Mouse (Mus musculus) stomach, embryonic 14.5 days (tissue): ENCODE data around the gene Pidd1. TPM values are rescaled to one million over a fixed set of nuclear protein-coding genes. Genes with fewer than 3 reads are reported as not detected.

Source experiments
- ATAC-seq: fragments of 200-750 bp; cut with Nextera tagmentation; 2 replicates; pipeline ENCODE4 v1.8.0; 2017; ENCODE audit warnings: low read depth, moderate TSS enrichment; ENCODE audit not compliant: insufficient number of reproducible peaks, insufficient read depth, low FRiP score
- H3K27ac ChIP-seq: fragments of 300-500 bp; sonication (generic); 2 replicates; pipeline ENCODE4 v1.5.1; 2014; ENCODE audit warnings: mild to moderate bottlenecking, low read length, moderate library complexity, mixed read lengths
- H3K27me3 ChIP-seq: fragments of 300-500 bp; sonication (generic); 2 replicates; pipeline ENCODE4 v1.6.1; 2014; ENCODE audit warnings: low read length, control low read depth, mixed read lengths; ENCODE audit not compliant: control insufficient read depth, insufficient read depth
- H3K36me3 ChIP-seq: fragments of 300-500 bp; sonication (generic); 2 replicates; pipeline ENCODE4 v1.6.1; 2014; ENCODE audit warnings: mild to moderate bottlenecking, control low read depth, low read length, moderate library complexity, mixed read lengths; ENCODE audit not compliant: control insufficient read depth, insufficient read depth
- H3K4me1 ChIP-seq: fragments of 300-500 bp; sonication (generic); 2 replicates; pipeline ENCODE4 v1.6.1; 2014; ENCODE audit warnings: low read length, control low read depth, mixed read lengths; ENCODE audit not compliant: control insufficient read depth, insufficient read depth
- H3K4me2 ChIP-seq: fragments of 300-500 bp; sonication (generic); replicated peaks from 2 replicates; pipeline ENCODE4 v1.6.1; 2014; ENCODE audit warnings: low read depth, low read length, control low read depth
- H3K4me3 ChIP-seq: fragments of 300-500 bp; sonication (generic); 2 replicates; pipeline ENCODE4 v1.5.1; 2014; ENCODE audit warnings: low read depth, low read length, control low read depth
- H3K9ac ChIP-seq: fragments of 300-500 bp; sonication (generic); replicated peaks from 2 replicates; pipeline ENCODE4 v1.6.1; 2014; ENCODE audit warnings: low read depth, mild to moderate bottlenecking, control low read depth, low read length, moderate library complexity, mixed read lengths
- H3K9me3 ChIP-seq: fragments of 300-500 bp; sonication (generic); 2 replicates; pipeline ENCODE4 v1.6.1; 2016; ENCODE audit warnings: low read depth, low read length, control low read depth; ENCODE audit not compliant: control insufficient read depth
- WGBS: fragments of 180-500 bp; shearing (Covaris S2); extraction: QIAGEN DNeasy Blood & Tissue Kit; methylation state at CpG from one replicate; pipeline ENCODE4 v1.1.7; 2014; 5-methylcytosine and 5-hydroxymethylcytosine counted together
- polyA plus RNA-seq: library from polyadenylated mRNA; unstranded; fragments of >200 nt; fragmentation: Nextera tagmentation; extraction: Ambion mirVana; gene quantifications from 2 replicates; pipeline ENCODE4 v1.2.1, GENCODE M21; 2014

Gene Pidd1
- polyA plus RNA-seq, 1 experiment from 2014 or later, result 8.5 TPM

GRCm38 (mm10) chr7:141395348-141395747, 48.5 kb downstream of the Pidd1 start:
- H3K27me3 ChIP-seq, result no peaks in the 10 kb centered on the region
- no peaks in the 10 kb centered on the region for H3K9me3 ChIP-seq
- H3K27ac ChIP-seq, result no peak overlapping the region
- H3K9ac ChIP-seq, result no peak overlapping the region
- H3K4me2 ChIP-seq, result no peak overlapping the region
- no peak overlapping the region for H3K4me3 ChIP-seq
- peaks cover 21% of the 10 kb centered on the region; the same call in 1 of the 2 replicates for H3K36me3 ChIP-seq
- peaks cover 11% of the 10 kb centered on the region for H3K4me1 ChIP-seq
- ATAC-seq, result no peak
- 82% methylated on average over 1 of the region's 1 CpGs for WGBS

- Histone ChIP-seq H3K4me2 (no peak overlapping the region), H3K9ac (no peak overlapping the region), H3K27me3 (no peaks in the 10 kb centered on the region), H3K4me1 (peaks cover 11% of the 10 kb centered on the region), H3K9me3 (no peaks in the 10 kb centered on the region), H3K27ac (no peak overlapping the region), H3K4me3 (no peak overlapping the region), H3K36me3 (peaks cover 16% of the 10 kb centered on the region; the same call in 1 of the 2 replicates)
- no peak for ATAC-seq
- WGBS, result 21% methylated on average over 6 of the region's 6 CpGs
These were observed 49.1 kb downstream of the Pidd1 start for GRCm38 (mm10) chr7:141394771-141395170.

- ATAC-seq, result no peak
- 85% methylated on average over 7 of the region's 7 CpGs for WGBS
- Histone ChIP-seq H3K36me3 (peaks cover 16% of the 10 kb centered on the region; the same call in 1 of the 2 replicates), H3K4me1 (peaks cover 11% of the 10 kb centered on the region), H3K27me3 (no peaks in the 10 kb centered on the region), H3K4me2 (no peak overlapping the region), H3K9ac (no peak overlapping the region), H3K27ac (no peak overlapping the region), H3K9me3 (no peaks in the 10 kb centered on the region), H3K4me3 (no peak overlapping the region)
These were observed 49.7 kb downstream of the Pidd1 start for GRCm38 (mm10) chr7:141394158-141394557.

GRCm38 (mm10) chr7:141392552-141393222, 51.1 kb downstream of the Pidd1 start:
- WGBS, result 32% methylated on average over 9 of the region's 9 CpGs
- Histone ChIP-seq H3K4me3 (peak overlapping the region; percentile 72), H3K36me3 (peaks cover 11% of the 10 kb centered on the region; the same call in 1 of the 2 replicates), H3K4me1 (peaks cover 11% of the 10 kb centered on the region), H3K9me3 (no peaks in the 10 kb centered on the region), H3K4me2 (peak overlapping the region; percentile 94), H3K9ac (peak overlapping the region; percentile 52), H3K27me3 (no peaks in the 10 kb centered on the region), H3K27ac (peak overlapping the region; percentile 52; the same call in 1 of the 2 replicates)
- ATAC-seq, result peak; percentile 30; the same call in 1 of the 2 replicates

- peak within 1 kb of the TSS; percentile 52 for H3K9ac ChIP-seq
- H3K4me3 ChIP-seq, result peak within 1 kb of the TSS; percentile 72
- no peaks in the 10 kb centered on the region for H3K27me3 ChIP-seq
- H3K4me1 ChIP-seq, result peaks cover 11% of the 10 kb centered on the region
- peak; percentile 93 for ATAC-seq
- peak within 1 kb of the TSS; percentile 53; the same call in 1 of the 2 replicates for H3K27ac ChIP-seq
- no peaks in the 10 kb centered on the region for H3K9me3 ChIP-seq
- peaks cover 11% of the 10 kb centered on the region; the same call in 1 of the 2 replicates for H3K36me3 ChIP-seq
- peak within 1 kb of the TSS; percentile 94 for H3K4me2 ChIP-seq
- WGBS, result under 1% methylated on average over 57 of the region's 57 CpGs
These were observed 51.9 kb downstream of the Pidd1 start, which contains the start of gene Taldo1 for GRCm38 (mm10) chr7:141391625-141392551. TSS of gene Taldo1 (plus strand) at chr7:141392199.

GRCm38 (mm10) chr7:141390326-141391259, 53.2 kb downstream of the Pidd1 start:
- Histone ChIP-seq H3K9ac (no peak overlapping the region), H3K4me3 (0 out of 2 replicates have a peak overlapping the region, but pooled peaks have one; percentile 72), H3K4me1 (peaks cover 11% of the 10 kb centered on the region), H3K36me3 (no peaks in the 10 kb centered on the region; the same call in 1 of the 2 replicates), H3K4me2 (no peak overlapping the region), H3K27me3 (no peaks in the 10 kb centered on the region), H3K27ac (no peak overlapping the region), H3K9me3 (no peaks in the 10 kb centered on the region)
- 44% methylated on average over 9 of the region's 9 CpGs for WGBS
- ATAC-seq, result no peak

- no peaks in the 10 kb centered on the region for H3K27me3 ChIP-seq
- no peak for ATAC-seq
- 48% methylated on average over 3 of the region's 3 CpGs for WGBS
- H3K9me3 ChIP-seq, result no peaks in the 10 kb centered on the region
- no peak overlapping the region for H3K4me2 ChIP-seq
- H3K36me3 ChIP-seq, result no peaks in the 10 kb centered on the region
- no peak overlapping the region for H3K27ac ChIP-seq
- no peak overlapping the region for H3K9ac ChIP-seq
- peaks cover 11% of the 10 kb centered on the region for H3K4me1 ChIP-seq
- H3K4me3 ChIP-seq, result no peak overlapping the region
These were observed 55.2 kb downstream of the Pidd1 start for GRCm38 (mm10) chr7:141388487-141389109.
